Mouse (Mus musculus): ENCODE data around the gene Slc28a1. TPM values are rescaled to one million over a fixed set of nuclear protein-coding genes. Genes with fewer than 3 reads are reported as not detected.

Slc28a1 gene
- total RNA-seq (2021), result not detected
- long read RNA-seq, result 0 reads

GRCm38 (mm10) chr7:81114555-81114954, at the start of gene Slc28a1:
TSS of gene Slc28a1 (plus strand) at chr7:81114799.
- no peak for DNase-seq (ENCODE audit: low spot score in 2 of 2)

- DNase-seq (ENCODE audit: low spot score in 2 of 2), result no peak
Observed at GRCm38 (mm10) chr7:81066714-81067113, 47.9 kb upstream of the Slc28a1 start.

GRCm38 (mm10) chr7:81072463-81072862, 42.1 kb upstream of the Slc28a1 start:
- DNase-seq (ENCODE audit: low spot score in 2 of 2), result no peak

- no peak for DNase-seq (ENCODE audit: low spot score in 2 of 2)
Observed at GRCm38 (mm10) chr7:81073273-81073672, 41.3 kb upstream of the Slc28a1 start.

GRCm38 (mm10) chr7:81074546-81074945, 40.1 kb upstream of the Slc28a1 start:
- no peak for DNase-seq (ENCODE audit: low spot score in 2 of 2)

GRCm38 (mm10) chr7:81075299-81075698, 39.3 kb upstream of the Slc28a1 start:
- DNase-seq (ENCODE audit: low spot score in 2 of 2), result no peak

GRCm38 (mm10) chr7:81075732-81076131, 38.9 kb upstream of the Slc28a1 start:
- no peak for DNase-seq (ENCODE audit: low spot score in 2 of 2)

GRCm38 (mm10) chr7:81077009-81077408, 37.6 kb upstream of the Slc28a1 start:
- no peak for DNase-seq (ENCODE audit: low spot score in 2 of 2)

- DNase-seq (ENCODE audit: low spot score in 2 of 2), result no peak
Observed at GRCm38 (mm10) chr7:81078740-81079139, 35.9 kb upstream of the Slc28a1 start.

- DNase-seq (ENCODE audit: low spot score in 2 of 2), result peak in 1 of 2 experiments; percentile 34
Observed at GRCm38 (mm10) chr7:81093420-81093965, 21.1 kb upstream of the Slc28a1 start.

- DNase-seq (ENCODE audit: low spot score in 2 of 2), result no peak
Observed at GRCm38 (mm10) chr7:81094104-81094757, 20.4 kb upstream of the Slc28a1 start.

GRCm38 (mm10) chr7:81100341-81100740, 14.3 kb upstream of the Slc28a1 start:
- no peak for DNase-seq (ENCODE audit: low spot score in 2 of 2)

GRCm38 (mm10) chr7:81102854-81103253, 11.7 kb upstream of the Slc28a1 start:
- DNase-seq (ENCODE audit: low spot score in 2 of 2), result no peak

- no peak for DNase-seq (ENCODE audit: low spot score in 2 of 2)
Observed at GRCm38 (mm10) chr7:81105525-81105924, 9.1 kb upstream of the Slc28a1 start.

- no peak for DNase-seq (ENCODE audit: low spot score in 2 of 2)
Observed at GRCm38 (mm10) chr7:81108226-81108625, 6.4 kb upstream of the Slc28a1 start.

- peak; percentile 37 to 50 for DNase-seq (ENCODE audit: low spot score in 2 of 2)
Observed at GRCm38 (mm10) chr7:81109717-81110651, 4.6 kb upstream of the Slc28a1 start.

GRCm38 (mm10) chr7:81110791-81111190, 3.8 kb upstream of the Slc28a1 start:
- no peak for DNase-seq (ENCODE audit: low spot score in 2 of 2)

GRCm38 (mm10) chr7:81111729-81112128, 2.9 kb upstream of the Slc28a1 start:
- no peak for DNase-seq (ENCODE audit: low spot score in 2 of 2)

GRCm38 (mm10) chr7:81112686-81113360, 1.8 kb upstream of the Slc28a1 start:
- DNase-seq (ENCODE audit: low spot score in 2 of 2), result no peak

- no peak for DNase-seq (ENCODE audit: low spot score in 2 of 2)
Observed at GRCm38 (mm10) chr7:81121099-81121498, 6.5 kb downstream of the Slc28a1 start.

GRCm38 (mm10) chr7:81122808-81123207, 8.2 kb downstream of the Slc28a1 start:
- no peak for DNase-seq (ENCODE audit: low spot score in 2 of 2)

Measured in layer of hippocampus, postnatal 10 days (tissue).